Mouse (Mus musculus) liver, adult 2 months (tissue): ENCODE data around the gene Sulf2.

Source experiments
- CTCF ChIP-seq: fragments of 200-500 bp; IDR thresholded peaks from 2 replicates; pipeline ENCODE4 v1.5.1; 2011; ENCODE audit warnings: low read depth, low read length, control low read depth
- POLR2A ChIP-seq: fragments of 200-500 bp; IDR thresholded peaks from 2 replicates; pipeline ENCODE4 v1.6.1; 2011; ENCODE audit warnings: low read length, control low read depth; ENCODE audit not compliant: insufficient read depth; ENCODE audit errors: extremely low read depth

DNA sequence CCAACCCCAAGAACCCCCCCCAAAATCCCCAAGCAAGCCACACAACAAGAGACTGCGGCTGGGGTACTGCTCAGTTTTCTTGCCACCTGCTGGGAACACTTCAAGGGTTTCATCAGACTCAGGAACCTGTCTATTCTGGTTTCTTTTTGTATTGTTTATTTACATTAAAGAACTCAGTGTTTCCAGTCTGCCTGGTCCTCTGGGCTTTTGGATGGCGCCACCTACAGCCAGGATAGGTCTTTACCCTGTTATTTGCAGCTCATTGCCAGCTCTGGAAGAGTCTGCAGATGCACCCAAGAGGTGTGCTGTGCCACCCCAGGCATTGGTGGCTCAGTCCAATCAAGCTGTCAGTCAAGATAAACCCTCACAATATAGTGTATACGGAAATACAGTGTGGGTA, 119.7 kb downstream of the Sulf2 start:
- TF ChIP-seq CTCF (peak; percentile 75), POLR2A (no peak)
